Mouse (Mus musculus) lung, embryonic 14.5 days (tissue): ENCODE results near the gene Timm10b. TPM values are rescaled to one million over a fixed set of nuclear protein-coding genes. Genes with fewer than 3 reads are reported as not detected.
A peak's percentile ranks its signal among the peaks of the same experiment; 100 is the strongest.

Experiments
- ATAC-seq: fragments of 200-750 bp; cut with Nextera tagmentation; 2 replicates; pipeline ENCODE4 v1.8.0; 2017; ENCODE audit warnings: mild to moderate bottlenecking, moderate TSS enrichment, moderate library complexity; ENCODE audit not compliant: insufficient read depth
- DNase-seq: peaks from one replicate; pipeline ENCODE4 v3.0.0-alpha.2; 2015
- H3K27ac ChIP-seq: fragments of 300-500 bp; sonication (generic); 2 replicates; pipeline ENCODE4 v1.5.1; 2014; ENCODE audit warnings: low read depth, mild to moderate bottlenecking, moderate library complexity
- H3K27me3 ChIP-seq: fragments of 300-500 bp; sonication (generic); 2 replicates; pipeline ENCODE4 v1.6.1; 2014; ENCODE audit warnings: low read length, control low read depth; ENCODE audit not compliant: insufficient read depth
- H3K36me3 ChIP-seq: fragments of 300-500 bp; sonication (generic); 2 replicates; pipeline ENCODE4 v1.6.1; 2014; ENCODE audit warnings: control low read depth; ENCODE audit not compliant: insufficient read depth
- H3K4me1 ChIP-seq: fragments of 300-500 bp; sonication (generic); 2 replicates; pipeline ENCODE4 v1.6.1; 2014; ENCODE audit warnings: antibody characterized with exemption, control low read depth; ENCODE audit not compliant: insufficient read depth
- H3K4me2 ChIP-seq: fragments of 300-500 bp; sonication (generic); 2 replicates; pipeline ENCODE4 v1.6.1; 2014; ENCODE audit warnings: mild to moderate bottlenecking
- H3K4me3 ChIP-seq: fragments of 300-500 bp; sonication (generic); 2 replicates; pipeline ENCODE4 v1.5.1; 2014; ENCODE audit warnings: low read depth, low read length
- H3K9ac ChIP-seq: fragments of 300-500 bp; sonication (generic); 2 replicates; pipeline ENCODE4 v1.6.1; 2014
- H3K9me3 ChIP-seq: fragments of 300-500 bp; sonication (generic); 2 replicates; pipeline ENCODE4 v1.6.1; 2016; ENCODE audit warnings: low read depth, low read length, control low read depth
- CTCF ChIP-seq: IDR thresholded peaks from 2 replicates; pipeline ENCODE4 v1.5.1; 2016; ENCODE audit warnings: antibody characterized with exemption, low read depth
- WGBS: fragments of 180-500 bp; shearing (Covaris S2); extraction: QIAGEN DNeasy Blood & Tissue Kit; methylation state at CpG from one replicate; pipeline ENCODE4 v1.1.7; 2014; 5-methylcytosine and 5-hydroxymethylcytosine counted together
- polyA plus RNA-seq: library from polyadenylated mRNA; unstranded; fragments of >200 nt; fragmentation: Nextera tagmentation; extraction: Ambion mirVana; gene quantifications from 2 replicates; pipeline ENCODE4 v1.2.1, GENCODE M21; 2014

Timm10b gene
- polyA plus RNA-seq, 1 experiment from 2014 or later, result 201 TPM

GRCm38 (mm10) chr7:105616561-105616960 is 23.3 kb upstream of the Timm10b start:
- H3K4me2 ChIP-seq, result no peak overlapping the region
- H3K36me3 ChIP-seq, result peaks cover 89% of the 10 kb centered on the region
- no peak for DNase-seq
- 0 out of 2 replicates have a peak, but pooled peaks cover 3% of the 10 kb centered on the region for H3K4me1 ChIP-seq
- no peaks in the 10 kb centered on the region for H3K9me3 ChIP-seq
- H3K4me3 ChIP-seq, result no peak overlapping the region
- H3K9ac ChIP-seq, result no peak overlapping the region
- ATAC-seq, result no peak
- TF ChIP-seq CTCF, result no peak
- H3K27ac ChIP-seq, result no peak overlapping the region
- WGBS, result 68% methylated on average over 6 of the region's 6 CpGs
- no peaks in the 10 kb centered on the region for H3K27me3 ChIP-seq

GRCm38 (mm10) chr7:105617810-105618209 is 22.0 kb upstream of the Timm10b start:
- TF ChIP-seq CTCF, result no peak
- peaks cover 82% of the 10 kb centered on the region for H3K36me3 ChIP-seq
- no peaks in the 10 kb centered on the region for H3K27me3 ChIP-seq

GRCm38 (mm10) chr7:105619701-105620100 is 20.2 kb upstream of the Timm10b start:
- Histone ChIP-seq H3K27ac (peak overlapping the region; percentile 72), H3K36me3 (peaks cover 84% of the 10 kb centered on the region)
- DNase-seq, result no peak

More at GRCm38 (mm10) chr7:105617810-105618209, 22.0 kb upstream of the Timm10b start:
- no peak overlapping the region for H3K4me3 ChIP-seq
- H3K9me3 ChIP-seq, result no peaks in the 10 kb centered on the region
- H3K9ac ChIP-seq, result no peak overlapping the region
- H3K4me2 ChIP-seq, result no peak overlapping the region
- peaks cover 10% of the 10 kb centered on the region for H3K4me1 ChIP-seq
- DNase-seq, result no peak
- ATAC-seq, result no peak
- no peak overlapping the region for H3K27ac ChIP-seq
- 94% methylated on average over 22 of the region's 22 CpGs for WGBS

GRCm38 (mm10) chr7:105621053-105621452 is 18.8 kb upstream of the Timm10b start:
- ATAC-seq (peak; percentile 16; the same call in 1 of the 2 replicates), DNase-seq (peak; percentile 25)
- no peak overlapping the region for H3K4me3 ChIP-seq
- peaks cover 71% of the 10 kb centered on the region for H3K36me3 ChIP-seq
- H3K4me1 ChIP-seq, result peaks cover 12% of the 10 kb centered on the region
- H3K9me3 ChIP-seq, result no peaks in the 10 kb centered on the region
- H3K9ac ChIP-seq, result no peak overlapping the region
- H3K4me2 ChIP-seq, result no peak overlapping the region
- H3K27ac ChIP-seq, result peak overlapping the region; percentile 75
- H3K27me3 ChIP-seq, result no peaks in the 10 kb centered on the region
- WGBS, result 54% methylated on average over 4 of the region's 4 CpGs
- TF ChIP-seq CTCF, result no peak

More at GRCm38 (mm10) chr7:105619701-105620100, 20.2 kb upstream of the Timm10b start:
- ATAC-seq, result peak; percentile 33; the same call in 1 of the 2 replicates
- peaks cover 12% of the 10 kb centered on the region for H3K4me1 ChIP-seq
- H3K9ac ChIP-seq, result no peak overlapping the region
- no peak overlapping the region for H3K4me3 ChIP-seq
- WGBS, result 58% methylated on average over 3 of the region's 3 CpGs
- 0 out of 2 replicates have a peak, but pooled peaks have one; percentile 12 for TF ChIP-seq CTCF
- no peaks in the 10 kb centered on the region for H3K9me3 ChIP-seq
- no peak overlapping the region for H3K4me2 ChIP-seq
- no peaks in the 10 kb centered on the region for H3K27me3 ChIP-seq

GRCm38 (mm10) chr7:105621646-105622292 is 18.1 kb upstream of the Timm10b start:
- H3K9ac ChIP-seq, result no peak overlapping the region
- peaks cover 12% of the 10 kb centered on the region for H3K4me1 ChIP-seq
- DNase-seq, result peak; percentile 47
- no peak overlapping the region for H3K4me3 ChIP-seq
- no peaks in the 10 kb centered on the region for H3K27me3 ChIP-seq
- peak overlapping the region; percentile 78 for H3K27ac ChIP-seq
- TF ChIP-seq CTCF, result no peak
- no peaks in the 10 kb centered on the region for H3K9me3 ChIP-seq
- ATAC-seq, result peak; percentile 59
- H3K36me3 ChIP-seq, result peaks cover 67% of the 10 kb centered on the region
- WGBS, result 46% methylated on average over 8 of the region's 8 CpGs
- peak overlapping the region; percentile 23; the same call in 1 of the 2 replicates for H3K4me2 ChIP-seq

GRCm38 (mm10) chr7:105625397-105625796 is 14.5 kb upstream of the Timm10b start:
- peaks cover 33% of the 10 kb centered on the region for H3K36me3 ChIP-seq
- 28% methylated on average over 6 of the region's 6 CpGs for WGBS
- peak; percentile 63 for DNase-seq
- no peak overlapping the region for H3K9ac ChIP-seq
- no peak overlapping the region for H3K4me2 ChIP-seq
- no peaks in the 10 kb centered on the region for H3K27me3 ChIP-seq
- peak overlapping the region; percentile 26; the same call in 1 of the 2 replicates for H3K27ac ChIP-seq
- no peak overlapping the region for H3K4me3 ChIP-seq
- no peaks in the 10 kb centered on the region for H3K9me3 ChIP-seq
- TF ChIP-seq CTCF, result no peak
- ATAC-seq, result peak; percentile 47; the same call in 1 of the 2 replicates
- H3K4me1 ChIP-seq, result peaks cover 26% of the 10 kb centered on the region

- H3K4me2 ChIP-seq, result peak overlapping the region; percentile 20; the same call in 1 of the 2 replicates
- peaks cover 11% of the 10 kb centered on the region for H3K36me3 ChIP-seq
- ATAC-seq (peak; percentile 64), DNase-seq (peak; percentile 88)
- H3K4me1 ChIP-seq, result peaks cover 28% of the 10 kb centered on the region
- no peak overlapping the region for H3K4me3 ChIP-seq
- 11% methylated on average over 3 of the region's 3 CpGs for WGBS
- H3K9me3 ChIP-seq, result no peaks in the 10 kb centered on the region
- no peak overlapping the region for H3K9ac ChIP-seq
- TF ChIP-seq CTCF, result no peak
- no peaks in the 10 kb centered on the region for H3K27me3 ChIP-seq
- H3K27ac ChIP-seq, result peak overlapping the region; percentile 65; the same call in 1 of the 2 replicates
These were observed 11.2 kb upstream of the Timm10b start for GRCm38 (mm10) chr7:105628633-105629032.
